Mouse (Mus musculus): ENCODE data around the gene Pola1. TPM values are rescaled to one million over a fixed set of nuclear protein-coding genes. Genes with fewer than 3 reads are reported as not detected.

The Pola1 gene
- polyA plus RNA-seq, 1 experiment, result 4.8 TPM

GRCm38 (mm10) chrX:93643600-93643999, 11.6 kb upstream of the Pola1 start:
- H3K27me3 ChIP-seq (ENCODE audit: control insufficient read depth, insufficient read depth, insufficient read length), result no peaks in the 10 kb centered on the region
- H3ac ChIP-seq (ENCODE audit: control insufficient read depth, insufficient read length, low read depth), result no peak overlapping the region
- H3K4me3 ChIP-seq (ENCODE audit: insufficient read depth, poor library complexity, severe bottlenecking), result no peak overlapping the region
- H3K79me2 ChIP-seq (ENCODE audit: control insufficient read depth, insufficient read depth), result no peaks in the 10 kb centered on the region
- no peaks in the 10 kb centered on the region for H3K79me3 ChIP-seq (ENCODE audit: low read depth)
- H3K36me3 ChIP-seq (ENCODE audit: control insufficient read depth, insufficient read depth), result no peaks in the 10 kb centered on the region
- TF ChIP-seq CTCF (IDR thresholded peaks at IDR 0.05; ENCODE audit: control insufficient read depth, insufficient read depth, insufficient read length) (no peak), MYOG (IDR thresholded peaks at IDR 0.05; ENCODE audit: control insufficient read depth, extremely low read depth, insufficient read length) (no peak), USF1 (IDR thresholded peaks at IDR 0.05; ENCODE audit: low read depth) (no peak), MYOD1 (IDR thresholded peaks at IDR 0.05; ENCODE audit: control insufficient read depth, insufficient read length, low read depth) (no peak), CEBPB (IDR thresholded peaks at IDR 0.05; ENCODE audit: low read depth) (no peak), MAX (IDR thresholded peaks at IDR 0.05) (no peak), FOSL1 (IDR thresholded peaks at IDR 0.05; ENCODE audit: insufficient read depth, low read length, poor library complexity, severe bottlenecking) (no peak)

- Histone ChIP-seq H3K36me3 (ENCODE audit: control insufficient read depth, insufficient read depth) (no peaks in the 10 kb centered on the region), H3ac (ENCODE audit: control insufficient read depth, insufficient read length, low read depth) (no peak overlapping the region), H3K79me3 (ENCODE audit: low read depth) (peaks cover 13% of the 10 kb centered on the region), H3K4me3 (ENCODE audit: insufficient read depth, poor library complexity, severe bottlenecking) (no peak overlapping the region), H3K27me3 (ENCODE audit: control insufficient read depth, insufficient read depth, insufficient read length) (no peaks in the 10 kb centered on the region), H3K79me2 (ENCODE audit: control insufficient read depth, insufficient read depth) (peaks cover 19% of the 10 kb centered on the region)
- TF ChIP-seq MYOG (IDR thresholded peaks at IDR 0.05; ENCODE audit: control insufficient read depth, extremely low read depth, insufficient read length) (no peak), CTCF (IDR thresholded peaks at IDR 0.05; ENCODE audit: control insufficient read depth, insufficient read depth, insufficient read length) (no peak), MYOD1 (IDR thresholded peaks at IDR 0.05; ENCODE audit: control insufficient read depth, insufficient read length, low read depth) (no peak), MAX (IDR thresholded peaks at IDR 0.05) (no peak), CEBPB (IDR thresholded peaks at IDR 0.05; ENCODE audit: low read depth) (no peak), USF1 (IDR thresholded peaks at IDR 0.05; ENCODE audit: low read depth) (no peak), FOSL1 (IDR thresholded peaks at IDR 0.05; ENCODE audit: insufficient read depth, low read length, poor library complexity, severe bottlenecking) (no peak)
These were observed 3.0 kb upstream of the Pola1 start for GRCm38 (mm10) chrX:93634861-93635375.

GRCm38 (mm10) chrX:93630256-93630655, 1.7 kb downstream of the Pola1 start:
- H3K79me2 ChIP-seq (ENCODE audit: control insufficient read depth, insufficient read depth), result peaks cover 63% of the 10 kb centered on the region
- no peak overlapping the region for H3ac ChIP-seq (ENCODE audit: control insufficient read depth, insufficient read length, low read depth)
- no peaks in the 10 kb centered on the region for H3K27me3 ChIP-seq (ENCODE audit: control insufficient read depth, insufficient read depth, insufficient read length)
- H3K36me3 ChIP-seq (ENCODE audit: control insufficient read depth, insufficient read depth), result peaks cover 8% of the 10 kb centered on the region
- TF ChIP-seq MYOD1 (IDR thresholded peaks at IDR 0.05; ENCODE audit: control insufficient read depth, insufficient read length, low read depth) (no peak), CTCF (IDR thresholded peaks at IDR 0.05; ENCODE audit: control insufficient read depth, insufficient read depth, insufficient read length) (no peak), USF1 (IDR thresholded peaks at IDR 0.05; ENCODE audit: low read depth) (no peak), MAX (IDR thresholded peaks at IDR 0.05) (no peak), MYOG (IDR thresholded peaks at IDR 0.05; ENCODE audit: control insufficient read depth, extremely low read depth, insufficient read length) (no peak), CEBPB (IDR thresholded peaks at IDR 0.05; ENCODE audit: low read depth) (no peak), FOSL1 (IDR thresholded peaks at IDR 0.05; ENCODE audit: insufficient read depth, low read length, poor library complexity, severe bottlenecking) (no peak)
- H3K79me3 ChIP-seq (ENCODE audit: low read depth), result peaks cover 38% of the 10 kb centered on the region
- no peak overlapping the region for H3K4me3 ChIP-seq (ENCODE audit: insufficient read depth, poor library complexity, severe bottlenecking)

GRCm38 (mm10) chrX:93602214-93602613, 29.7 kb downstream of the Pola1 start:
- H3K4me3 ChIP-seq (ENCODE audit: insufficient read depth, poor library complexity, severe bottlenecking), result no peak overlapping the region
- TF ChIP-seq CTCF (IDR thresholded peaks at IDR 0.05; ENCODE audit: control insufficient read depth, insufficient read depth, insufficient read length) (no peak), MAX (IDR thresholded peaks at IDR 0.05) (no peak), USF1 (IDR thresholded peaks at IDR 0.05; ENCODE audit: low read depth) (no peak), FOSL1 (IDR thresholded peaks at IDR 0.05; ENCODE audit: insufficient read depth, low read length, poor library complexity, severe bottlenecking) (no peak)
- no peaks in the 10 kb centered on the region for H3K79me2 ChIP-seq (ENCODE audit: control insufficient read depth, insufficient read depth)
- H3ac ChIP-seq (ENCODE audit: control insufficient read depth, insufficient read length, low read depth), result no peak overlapping the region
- H3K79me3 ChIP-seq (ENCODE audit: low read depth), result no peaks in the 10 kb centered on the region
- peaks cover 12% of the 10 kb centered on the region for H3K36me3 ChIP-seq (ENCODE audit: control insufficient read depth, insufficient read depth)
- no peaks in the 10 kb centered on the region for H3K27me3 ChIP-seq (ENCODE audit: control insufficient read depth, insufficient read depth, insufficient read length)

GRCm38 (mm10) chrX:93594283-93594682, 37.7 kb downstream of the Pola1 start:
- Histone ChIP-seq H3K79me3 (ENCODE audit: low read depth) (no peaks in the 10 kb centered on the region), H3ac (ENCODE audit: control insufficient read depth, insufficient read length, low read depth) (no peak overlapping the region), H3K4me3 (ENCODE audit: insufficient read depth, poor library complexity, severe bottlenecking) (no peak overlapping the region), H3K79me2 (ENCODE audit: control insufficient read depth, insufficient read depth) (no peaks in the 10 kb centered on the region), H3K27me3 (ENCODE audit: control insufficient read depth, insufficient read depth, insufficient read length) (no peaks in the 10 kb centered on the region), H3K36me3 (ENCODE audit: control insufficient read depth, insufficient read depth) (peaks cover 10% of the 10 kb centered on the region)
- no peak for TF ChIP-seq USF1 (IDR thresholded peaks at IDR 0.05; ENCODE audit: low read depth)
- no peak for TF ChIP-seq MYOD1 (IDR thresholded peaks at IDR 0.05; ENCODE audit: control insufficient read depth, insufficient read length, low read depth)
- TF ChIP-seq FOSL1 (IDR thresholded peaks at IDR 0.05; ENCODE audit: insufficient read depth, low read length, poor library complexity, severe bottlenecking), result no peak
- no peak for TF ChIP-seq CEBPB (IDR thresholded peaks at IDR 0.05; ENCODE audit: low read depth)
- TF ChIP-seq CTCF (IDR thresholded peaks at IDR 0.05; ENCODE audit: control insufficient read depth, insufficient read depth, insufficient read length), result no peak
- no peak for TF ChIP-seq MAX (IDR thresholded peaks at IDR 0.05)
- no peak for TF ChIP-seq MYOG (IDR thresholded peaks at IDR 0.05; ENCODE audit: control insufficient read depth, extremely low read depth, insufficient read length)

- H3K36me3 ChIP-seq (ENCODE audit: control insufficient read depth, insufficient read depth), result peaks cover 16% of the 10 kb centered on the region
- no peak overlapping the region for H3K4me3 ChIP-seq (ENCODE audit: insufficient read depth, poor library complexity, severe bottlenecking)
- H3ac ChIP-seq (ENCODE audit: control insufficient read depth, insufficient read length, low read depth), result no peak overlapping the region
- no peaks in the 10 kb centered on the region for H3K27me3 ChIP-seq (ENCODE audit: control insufficient read depth, insufficient read depth, insufficient read length)
- no peaks in the 10 kb centered on the region for H3K79me3 ChIP-seq (ENCODE audit: low read depth)
- TF ChIP-seq CTCF (IDR thresholded peaks at IDR 0.05; ENCODE audit: control insufficient read depth, insufficient read depth, insufficient read length) (no peak), FOSL1 (IDR thresholded peaks at IDR 0.05; ENCODE audit: insufficient read depth, low read length, poor library complexity, severe bottlenecking) (no peak), USF1 (IDR thresholded peaks at IDR 0.05; ENCODE audit: low read depth) (no peak), MAX (IDR thresholded peaks at IDR 0.05) (no peak), CEBPB (IDR thresholded peaks at IDR 0.05; ENCODE audit: low read depth) (no peak), MYOD1 (IDR thresholded peaks at IDR 0.05; ENCODE audit: control insufficient read depth, insufficient read length, low read depth) (no peak), MYOG (IDR thresholded peaks at IDR 0.05; ENCODE audit: control insufficient read depth, extremely low read depth, insufficient read length) (no peak)
- H3K79me2 ChIP-seq (ENCODE audit: control insufficient read depth, insufficient read depth), result no peaks in the 10 kb centered on the region
These were observed 51.0 kb downstream of the Pola1 start for GRCm38 (mm10) chrX:93580931-93581330.
